Mouse (Mus musculus) embryonic fibroblast, embryonic 13.5 days (primary cell): ENCODE results near the gene Gtf2a2. TPM values are rescaled to one million over a fixed set of nuclear protein-coding genes. Genes with fewer than 3 reads are reported as not detected.
A peak's percentile ranks its signal among the peaks of the same experiment; 100 is the strongest.
"Not testable (repeated sequence)": the region's sequence is repeated elsewhere in the genome, so short reads cannot be mapped to it uniquely, and the experiment has no call there.

Source experiments
- H3K27ac ChIP-seq: 2 replicates; pipeline ENCODE4 v1.5.1; 2012; ENCODE audit warnings: low read length, control low read depth, inconsistent platforms; ENCODE audit not compliant: insufficient read depth
- H3K4me1 ChIP-seq: 2 replicates; pipeline ENCODE4 v1.6.1; 2011; ENCODE audit warnings: low read length; ENCODE audit not compliant: control insufficient read depth, insufficient read depth
- H3K4me3 ChIP-seq: 2 replicates; pipeline ENCODE4 v1.5.1; 2011; ENCODE audit warnings: mild to moderate bottlenecking, control low read depth, low read length; ENCODE audit not compliant: insufficient read depth
- CTCF ChIP-seq: IDR thresholded peaks from 2 replicates; pipeline ENCODE4 v1.5.1; 2011; ENCODE audit warnings: mild to moderate bottlenecking, control low read depth, low read length, moderate library complexity, borderline replicate concordance; ENCODE audit not compliant: insufficient read depth
- POLR2A ChIP-seq: IDR thresholded peaks from 2 replicates; pipeline ENCODE4 v1.6.1; 2011; ENCODE audit warnings: low read depth, mild to moderate bottlenecking, control low read depth, low read length, moderate library complexity
- polyA plus RNA-seq: library from polyadenylated mRNA; stranded (reverse); fragments of >200 nt; gene quantifications from 2 replicates; pipeline ENCODE4 v1.2.4, GENCODE M21; 2011; ENCODE audit warnings: low read depth; ENCODE audit not compliant: missing spikeins, insufficient read length

Gene Gtf2a2
- polyA plus RNA-seq, 1 experiment: 114 TPM

GRCm38 (mm10) chr9:70018879-70019278, 6.5 kb downstream of the Gtf2a2 start:
- H3K4me3 ChIP-seq: no peak overlapping the region
- H3K4me1 ChIP-seq: peaks cover under 1% of the 10 kb centered on the region; the same call in 1 of the 2 replicates
- H3K27ac ChIP-seq: no peak overlapping the region
- TF ChIP-seq CTCF: no peak
- no peak for TF ChIP-seq POLR2A

DNA sequence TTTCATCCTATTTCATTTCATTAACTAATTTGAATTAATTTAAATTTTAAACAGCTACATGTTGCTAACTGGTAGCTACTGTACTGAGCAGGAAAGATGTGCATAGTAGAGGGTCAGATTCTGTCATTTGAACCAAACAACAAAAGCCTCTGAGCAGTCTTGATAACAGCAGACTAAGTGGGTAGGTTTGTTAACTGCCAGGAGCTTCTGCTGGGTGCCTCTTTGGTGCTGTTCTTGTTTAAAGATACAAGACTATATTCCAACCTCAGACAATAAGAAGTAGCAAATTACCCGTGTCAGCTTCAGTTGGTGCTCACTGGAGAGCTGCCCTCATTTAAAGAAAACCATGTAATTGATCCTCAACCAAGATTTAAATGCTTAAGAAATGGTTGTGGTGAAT, 9.3 kb downstream of the Gtf2a2 start:
- TF ChIP-seq CTCF (no peak), POLR2A (no peak)
- Histone ChIP-seq H3K4me1 (peaks cover 5% of the 10 kb centered on the region; the same call in 1 of the 2 replicates), H3K27ac (no peak overlapping the region), H3K4me3 (no peak overlapping the region)

DNA sequence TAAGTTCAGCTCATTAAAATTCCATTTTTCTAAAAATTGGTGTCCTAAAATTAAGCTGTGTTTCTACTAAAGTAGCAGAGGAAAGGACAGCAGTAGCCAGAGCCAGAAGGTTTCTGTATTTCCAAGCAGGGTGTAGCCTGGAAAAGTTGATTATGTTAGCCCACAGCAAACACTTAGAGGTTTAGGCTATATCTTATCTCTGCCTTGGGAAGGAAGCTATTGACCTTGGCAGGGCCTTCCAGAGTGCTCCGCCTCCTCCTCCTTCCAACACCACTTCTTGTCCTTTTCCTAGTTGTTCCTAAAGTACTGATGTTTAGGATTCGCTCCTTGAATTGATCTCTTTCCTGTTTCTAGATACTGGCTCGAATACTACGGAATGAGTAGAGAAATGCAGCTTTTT, 9.7 kb downstream of the Gtf2a2 start:
- Histone ChIP-seq H3K4me1 (peaks cover 5% of the 10 kb centered on the region; the same call in 1 of the 2 replicates), H3K4me3 (no peak overlapping the region), H3K27ac (no peak overlapping the region)
- no peak for TF ChIP-seq CTCF

GRCm38 (mm10) chr9:70023615-70024014, 11.3 kb downstream of the Gtf2a2 start:
- H3K4me3 ChIP-seq, H3K27ac ChIP-seq, H3K4me1 ChIP-seq: not testable (repeated sequence)

DNA sequence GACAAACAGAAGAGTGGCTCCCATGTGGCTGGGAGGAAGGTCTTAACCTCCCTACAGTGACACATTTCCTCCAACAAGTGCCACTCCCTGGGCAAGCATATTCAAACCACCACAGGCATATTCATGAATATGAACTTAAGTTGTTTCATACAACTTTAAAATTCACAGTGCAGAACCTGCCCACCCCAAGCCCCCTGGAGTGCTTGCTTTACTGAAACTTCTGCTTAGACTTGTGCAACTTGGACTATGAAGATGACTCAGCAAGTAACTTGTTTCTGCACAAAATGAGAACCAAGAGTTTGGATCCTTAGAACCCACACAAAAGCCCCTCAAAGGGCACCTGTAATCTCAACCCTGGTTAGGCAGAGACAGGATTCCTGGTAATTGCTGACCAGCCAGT, 12.3 kb downstream of the Gtf2a2 start:
- Histone ChIP-seq H3K4me1 (peaks cover 5% of the 10 kb centered on the region; the same call in 1 of the 2 replicates), H3K4me3 (no peak overlapping the region), H3K27ac (no peak overlapping the region)
- TF ChIP-seq POLR2A: no peak
- TF ChIP-seq CTCF: no peak

- no peak overlapping the region for H3K4me3 ChIP-seq
- TF ChIP-seq CTCF: no peak
- TF ChIP-seq POLR2A: no peak
- peaks cover 5% of the 10 kb centered on the region; the same call in 1 of the 2 replicates for H3K4me1 ChIP-seq
- peak overlapping the region; percentile 2; the same call in 1 of the 2 replicates for H3K27ac ChIP-seq
These were observed 13.1 kb downstream of the Gtf2a2 start for GRCm38 (mm10) chr9:70025365-70026012.

DNA sequence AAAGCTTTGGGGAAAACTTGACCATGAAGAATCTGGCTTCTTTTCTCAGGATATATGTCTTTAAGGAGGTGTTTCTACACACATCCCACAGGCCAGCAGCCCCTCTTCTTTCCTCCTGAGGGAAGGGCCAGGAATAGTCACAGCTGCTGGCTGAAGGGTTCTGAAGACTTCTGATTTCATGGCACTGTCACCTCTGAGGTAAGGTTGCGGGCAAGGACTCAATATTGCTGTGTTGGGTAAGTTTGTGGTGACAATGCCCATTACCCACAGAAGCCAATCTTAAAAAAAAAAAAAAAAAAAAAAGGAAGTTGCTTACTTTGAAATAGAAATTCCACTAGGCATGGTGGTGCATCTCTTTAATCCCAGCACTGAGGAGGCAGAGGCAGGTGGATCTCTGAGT, 19.8 kb downstream of the Gtf2a2 start:
- no peaks in the 10 kb centered on the region for H3K4me1 ChIP-seq
- H3K4me3 ChIP-seq: no peak overlapping the region
- no peak for TF ChIP-seq CTCF
- no peak for TF ChIP-seq POLR2A
- H3K27ac ChIP-seq: no peak overlapping the region

DNA sequence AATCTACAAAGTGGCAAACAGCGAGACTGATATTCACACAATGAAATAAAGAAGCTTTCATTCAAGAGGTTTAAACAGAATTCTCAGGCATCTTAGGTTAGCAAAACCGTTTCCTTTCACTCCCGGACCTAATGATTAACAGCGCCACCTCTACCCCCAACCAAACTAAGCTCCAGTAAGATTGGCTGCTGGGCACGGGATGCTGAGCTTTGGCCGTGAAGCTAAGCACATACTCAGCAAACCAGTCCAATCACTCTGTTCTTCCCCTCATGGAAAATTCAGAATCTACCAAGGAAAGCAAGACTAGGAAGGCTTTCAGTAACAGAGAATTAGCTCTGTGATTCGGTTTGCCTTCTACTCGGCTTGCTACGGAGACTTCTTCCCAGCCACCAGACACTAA, 20.7 kb downstream of the Gtf2a2 start:
- H3K27ac ChIP-seq: no peak overlapping the region
- TF ChIP-seq CTCF (no peak), POLR2A (no peak)
- H3K4me3 ChIP-seq: no peak overlapping the region
- no peaks in the 10 kb centered on the region for H3K4me1 ChIP-seq

DNA sequence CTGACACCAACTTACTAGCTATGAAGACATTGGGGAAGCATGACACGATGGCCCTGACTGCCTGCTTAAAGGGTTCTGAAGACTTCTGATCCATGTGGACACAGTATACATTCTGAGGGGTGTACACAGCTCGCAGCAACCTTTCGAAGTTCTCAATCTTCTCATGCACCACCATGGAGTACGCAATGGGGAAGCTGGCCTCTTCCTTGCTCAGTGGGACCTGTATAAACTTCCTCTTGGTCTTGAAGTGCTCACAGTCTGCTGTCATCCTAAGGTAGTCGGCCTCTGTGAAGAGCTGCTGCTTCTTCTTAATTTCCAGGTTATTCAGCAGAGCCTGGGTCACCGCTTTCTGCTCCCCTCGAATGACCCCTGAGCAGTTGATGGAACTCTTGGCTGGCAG, 22.4 kb downstream of the Gtf2a2 start:
- Histone ChIP-seq H3K27ac (no peak overlapping the region), H3K4me3 (no peak overlapping the region), H3K4me1 (no peaks in the 10 kb centered on the region)
- TF ChIP-seq POLR2A (no peak), CTCF (no peak)

- TF ChIP-seq POLR2A (no peak), CTCF (no peak)
These were observed 24.3 kb downstream of the Gtf2a2 start for GRCm38 (mm10) chr9:70036646-70037045.

GRCm38 (mm10) chr9:70037988-70038387, 25.6 kb downstream of the Gtf2a2 start, which contains the start of gene Gcnt3:
Gcnt3 (minus strand) TSS chr9:70038088.
- Histone ChIP-seq H3K4me3 (no peak within 1 kb of the TSS), H3K4me1 (no peaks in the 10 kb centered on the region), H3K27ac (no peak within 1 kb of the TSS)
- TF ChIP-seq CTCF (no peak), POLR2A (no peak)

More at GRCm38 (mm10) chr9:70036646-70037045, 24.3 kb downstream of the Gtf2a2 start:
- Histone ChIP-seq H3K27ac (no peak overlapping the region), H3K4me3 (no peak overlapping the region), H3K4me1 (no peaks in the 10 kb centered on the region)
